Mouse (Mus musculus): Measurements from ENCODE around the gene Mansc4. TPM values are rescaled to one million over a fixed set of nuclear protein-coding genes. Genes with fewer than 3 reads are reported as not detected.

Mansc4 gene
- polyA plus RNA-seq (2014; fragmentation: Illumina TruSeq; extraction: RNeasy Lipid Tissue Mini Kit (QIAGEN cat#74804); ENCODE audit: low replicate concordance), result not detected

GRCm38 (mm10) chr6:147086594-147087225 lies at the start of gene Mansc4:
Gene Mansc4, minus strand, starts transcription at chr6:147087032.

GRCm38 (mm10) chr6:147091136-147092120 lies 4.6 kb upstream of the Mansc4 start, which contains the start of gene Klhl42:
Gene Klhl42, plus strand, starts transcription at chr6:147091379.

GRCm38 (mm10) chr6:147042291-147043290 lies 44.2 kb downstream of the Mansc4 start, which contains the start of gene Mrps35:
Gene Mrps35, plus strand, starts transcription at chr6:147042764.

GRCm38 (mm10) chr6:147032303-147032925 lies 54.4 kb downstream of the Mansc4 start, which contains the start of gene Rep15:
Gene Rep15, plus strand, starts transcription at chr6:147032584.

Other genes with a start within 250 kb of the Mansc4 start
- not detected for gene Smco2, start 236.9 kb downstream of the Mansc4 start, polyA plus RNA-seq (2014; fragmentation: Illumina TruSeq; extraction: RNeasy Lipid Tissue Mini Kit (QIAGEN cat#74804); ENCODE audit: low replicate concordance)
- 19.3 TPM for gene Ppfibp1, start 198.5 kb downstream of the Mansc4 start, polyA plus RNA-seq (2014; fragmentation: Illumina TruSeq; extraction: RNeasy Lipid Tissue Mini Kit (QIAGEN cat#74804); ENCODE audit: low replicate concordance)
- not detected for gene 1700034J05Rik, start 132.6 kb downstream of the Mansc4 start, polyA plus RNA-seq (2014; fragmentation: Illumina TruSeq; extraction: RNeasy Lipid Tissue Mini Kit (QIAGEN cat#74804); ENCODE audit: low replicate concordance)
- gene Rep15, start 54.4 kb downstream of the Mansc4 start, polyA plus RNA-seq (2014; fragmentation: Illumina TruSeq; extraction: RNeasy Lipid Tissue Mini Kit (QIAGEN cat#74804); ENCODE audit: low replicate concordance), result 25.4 TPM
- 21.4 TPM for gene Mrps35, start 44.3 kb downstream of the Mansc4 start, polyA plus RNA-seq (2014; fragmentation: Illumina TruSeq; extraction: RNeasy Lipid Tissue Mini Kit (QIAGEN cat#74804); ENCODE audit: low replicate concordance)
- gene Klhl42, start 4.3 kb upstream of the Mansc4 start, polyA plus RNA-seq (2014; fragmentation: Illumina TruSeq; extraction: RNeasy Lipid Tissue Mini Kit (QIAGEN cat#74804); ENCODE audit: low replicate concordance), result 6.9 TPM
- gene Pthlh, start 177.2 kb upstream of the Mansc4 start, polyA plus RNA-seq (2014; fragmentation: Illumina TruSeq; extraction: RNeasy Lipid Tissue Mini Kit (QIAGEN cat#74804); ENCODE audit: low replicate concordance), result 0.37 TPM